Mouse (Mus musculus) thymus, postnatal 10 days (tissue): ENCODE results near the gene Prkrip1.
A peak's percentile ranks its signal among the peaks of the same experiment; 100 is the strongest.
"Not testable (repeated sequence)": the region's sequence is repeated elsewhere in the genome, so short reads cannot be mapped to it uniquely, and the experiment has no call there.

Source experiments
- DNase-seq, 2 experiments: peaks; one replicate each; pipeline ENCODE4 v3.0.0; 2021; ENCODE audit warnings: low spot score in 2 of 2

Gene Prkrip1

GRCm38 (mm10) chr5:136211341-136212102 lies 12.8 kb upstream of the Prkrip1 start:
- not testable (repeated sequence) for DNase-seq

GRCm38 (mm10) chr5:136210549-136210948 lies 11.8 kb upstream of the Prkrip1 start:
- no peak for DNase-seq

GRCm38 (mm10) chr5:136201832-136202231 lies 3.1 kb upstream of the Prkrip1 start:
- DNase-seq = peak in 1 of 2 experiments; percentile 51

DNA sequence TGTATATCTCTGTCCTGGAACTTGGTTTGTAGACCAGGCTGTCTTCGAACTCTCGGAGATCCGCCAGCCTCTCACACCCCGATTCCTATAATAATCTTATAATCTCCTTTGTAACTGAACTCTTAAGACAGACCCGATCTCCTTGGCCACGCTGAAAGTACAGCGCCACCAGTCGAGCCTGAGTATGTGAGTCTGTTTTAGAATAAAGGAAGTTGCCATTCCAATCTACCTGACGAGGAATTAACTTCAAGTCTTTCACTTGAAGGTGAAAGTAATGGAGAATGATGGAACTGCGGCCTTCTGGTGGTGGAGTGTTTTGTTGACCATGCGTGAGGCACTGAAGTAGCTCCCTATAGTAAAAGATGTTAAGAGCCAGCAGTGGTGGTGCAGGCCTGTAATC lies 763 bp upstream of the Prkrip1 start:
- DNase-seq = no peak

DNA sequence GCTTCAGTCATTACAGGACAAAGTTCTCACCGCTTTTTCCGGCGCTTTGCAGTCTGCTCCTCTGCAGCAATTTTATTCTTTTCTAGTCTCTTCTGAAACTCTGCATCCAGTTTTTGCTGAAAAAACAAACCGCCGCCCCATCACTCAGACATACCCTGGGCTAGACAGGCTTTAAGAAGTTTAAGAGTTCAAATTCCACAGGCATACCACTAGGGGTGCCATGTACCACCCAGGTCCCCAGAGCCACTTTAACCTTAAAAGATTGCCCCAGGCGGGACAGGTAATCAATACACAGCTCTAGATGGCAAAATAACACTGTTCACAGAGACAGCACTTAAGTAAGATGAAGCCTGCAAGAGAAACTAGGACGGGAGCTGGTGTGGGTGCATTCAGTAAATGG lies 6.9 kb downstream of the Prkrip1 start:
- DNase-seq = no peak

DNA sequence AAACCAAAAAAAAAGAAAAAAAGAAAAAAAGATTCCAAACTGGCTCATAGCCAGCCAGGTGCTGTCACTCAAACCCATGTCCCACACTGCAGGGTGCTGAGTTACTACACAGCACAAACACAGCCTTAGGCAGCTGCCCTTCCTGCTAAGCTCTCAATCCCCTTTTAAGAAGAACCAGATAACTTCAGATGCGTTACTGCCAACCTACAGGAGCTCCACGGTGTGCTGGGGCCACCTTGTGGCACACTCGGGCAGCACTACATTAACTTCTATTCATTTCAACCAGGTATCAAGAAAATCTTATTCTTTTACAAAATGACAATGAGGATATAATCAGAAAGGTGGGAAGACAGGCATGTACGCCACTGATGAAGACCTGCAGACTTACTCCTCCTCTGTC lies 12.0 kb downstream of the Prkrip1 start:
- peak; percentile 56 to 70 for DNase-seq

GRCm38 (mm10) chr5:136183766-136184165 lies 15.0 kb downstream of the Prkrip1 start:
- no peak for DNase-seq

DNA sequence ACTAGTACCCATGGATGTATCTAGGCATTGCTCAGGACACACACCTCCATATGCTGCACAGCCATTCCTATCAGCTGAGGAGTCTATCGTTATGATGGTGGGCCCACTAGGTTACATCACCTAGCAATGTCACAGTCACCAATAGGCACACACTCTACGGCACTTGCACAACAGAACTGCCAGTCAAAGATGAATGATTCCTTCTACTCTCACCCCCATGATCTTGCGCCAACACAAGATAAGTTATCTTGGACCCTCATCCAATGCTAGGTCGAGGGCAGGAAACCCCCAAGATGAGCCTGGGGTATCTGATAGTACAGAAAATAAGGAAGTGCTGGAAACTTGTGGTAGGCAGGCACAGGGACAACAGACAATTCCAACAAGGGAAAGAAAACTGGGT lies 15.9 kb downstream of the Prkrip1 start:
- no peak for DNase-seq

GRCm38 (mm10) chr5:136182049-136182448 lies 16.7 kb downstream of the Prkrip1 start:
- no peak for DNase-seq

DNA sequence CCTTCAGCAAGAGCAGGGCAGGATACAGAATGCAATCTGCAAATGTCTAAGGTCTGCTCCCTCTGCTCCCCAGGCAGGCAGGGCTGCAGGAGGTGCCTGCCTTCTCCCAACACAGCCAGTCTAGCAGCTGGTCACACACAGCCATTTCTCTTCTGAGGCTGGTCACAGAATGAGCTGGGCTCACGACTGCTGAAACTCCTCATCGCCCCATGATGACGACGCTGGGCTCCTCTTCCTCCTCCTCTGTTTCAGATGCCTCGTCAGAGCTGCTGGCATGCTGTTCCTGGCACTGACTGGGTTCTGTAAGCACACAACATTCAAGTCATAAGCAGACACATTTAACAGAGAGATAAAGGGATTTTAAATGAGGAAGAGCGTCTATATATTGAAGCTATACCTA lies 17.6 kb downstream of the Prkrip1 start:
- no peak for DNase-seq

- DNase-seq = no peak
Measured at GRCm38 (mm10) chr5:136179594-136179993, 19.2 kb downstream of the Prkrip1 start.

GRCm38 (mm10) chr5:136173606-136174463 lies 24.9 kb downstream of the Prkrip1 start:
- DNase-seq = peak; percentile 54 to 55

DNA sequence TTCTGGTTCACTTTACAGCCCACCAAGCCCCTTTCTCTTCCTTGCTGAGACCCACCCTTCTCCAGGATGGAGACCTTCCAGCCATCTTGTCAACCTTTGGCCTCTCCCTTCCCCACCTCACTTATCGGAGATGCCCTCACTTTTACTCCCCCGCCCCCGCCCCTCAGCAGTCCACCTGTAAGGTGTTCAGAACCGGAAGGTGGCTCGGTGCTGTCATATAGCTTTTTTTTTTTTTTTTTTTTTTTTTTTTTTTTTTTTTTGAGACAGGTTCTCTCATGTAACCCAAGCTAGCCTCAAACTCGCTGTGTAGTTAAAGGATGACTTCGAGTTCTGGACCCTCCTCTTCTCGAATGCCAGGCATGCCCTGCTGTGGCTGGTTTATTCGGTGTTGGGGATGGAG lies 25.8 kb downstream of the Prkrip1 start:
- no peak for DNase-seq

DNA sequence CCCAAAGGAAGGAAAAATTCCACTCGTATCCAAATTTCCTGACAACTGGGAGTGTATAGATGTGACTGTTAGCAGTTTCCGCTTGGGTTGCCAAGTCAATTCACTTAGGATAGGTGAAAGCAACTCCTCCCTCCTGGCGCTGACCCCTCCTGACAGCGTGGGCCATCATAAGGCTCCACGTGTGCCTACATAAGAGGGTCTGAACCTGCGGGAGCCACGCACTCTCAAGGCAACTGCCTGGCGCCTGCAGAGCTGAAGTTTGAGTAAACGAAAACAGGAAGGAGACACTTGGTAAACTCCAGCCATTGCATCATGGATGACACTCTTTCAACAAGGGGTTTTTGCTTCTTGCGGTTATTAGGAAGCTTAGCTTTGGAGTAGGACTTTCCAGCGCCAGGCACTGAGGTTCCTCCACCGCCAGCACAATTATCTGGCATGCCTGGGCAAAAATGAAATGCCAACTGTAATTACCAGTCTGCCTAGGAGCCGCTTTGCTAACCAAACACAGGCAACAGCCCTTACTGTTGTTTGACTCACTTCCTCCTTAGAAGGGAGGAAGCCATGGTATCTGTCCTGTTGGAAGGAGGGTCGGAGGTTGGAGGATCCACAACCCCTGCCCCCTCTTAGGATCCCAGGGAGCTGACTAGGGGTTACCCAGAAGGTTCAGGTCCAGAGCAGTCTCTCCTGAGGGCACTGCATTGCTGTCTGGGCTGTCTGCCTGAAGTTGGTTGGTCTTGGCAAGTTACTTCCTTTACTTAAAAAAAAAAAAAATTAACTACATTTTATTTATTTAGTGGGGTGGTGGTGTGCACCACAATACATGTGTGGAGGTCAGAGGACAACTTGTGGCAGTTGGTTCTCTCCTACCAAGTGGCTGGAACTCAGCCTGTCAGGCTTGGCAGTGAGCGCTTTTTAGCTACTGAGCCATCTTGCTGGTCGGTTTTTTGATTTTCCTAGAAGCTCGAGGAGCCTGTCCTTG lies 27.1 kb downstream of the Prkrip1 start:
- no peak for DNase-seq

GRCm38 (mm10) chr5:136170512-136171362 lies 28.0 kb downstream of the Prkrip1 start, which contains the start of gene Orai2:
Gene Orai2 (minus strand): TSS chr5:136170713.
- DNase-seq = peak; percentile 90

GRCm38 (mm10) chr5:136169626-136170511 lies 28.9 kb downstream of the Prkrip1 start:
- peak; percentile 68 to 71 for DNase-seq

DNA sequence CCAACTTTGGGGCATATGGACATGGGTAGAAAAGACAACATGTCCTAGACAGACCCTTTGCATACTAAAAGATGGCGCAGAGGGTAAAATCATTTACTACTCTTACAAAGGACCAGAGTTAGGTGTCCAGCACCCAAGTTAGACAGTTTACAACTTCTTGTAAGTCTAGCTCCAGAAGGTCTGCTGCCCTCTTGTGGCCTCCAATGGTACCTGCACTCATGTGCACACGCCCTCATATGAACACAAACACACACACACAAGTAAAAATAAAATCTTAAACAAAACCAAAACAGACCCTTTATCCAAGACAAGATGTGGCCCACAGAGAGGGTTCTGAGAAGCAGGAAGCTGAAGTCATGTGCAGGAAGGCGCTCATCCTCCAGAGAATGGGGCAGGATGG lies 30.7 kb downstream of the Prkrip1 start:
- no peak for DNase-seq

DNA sequence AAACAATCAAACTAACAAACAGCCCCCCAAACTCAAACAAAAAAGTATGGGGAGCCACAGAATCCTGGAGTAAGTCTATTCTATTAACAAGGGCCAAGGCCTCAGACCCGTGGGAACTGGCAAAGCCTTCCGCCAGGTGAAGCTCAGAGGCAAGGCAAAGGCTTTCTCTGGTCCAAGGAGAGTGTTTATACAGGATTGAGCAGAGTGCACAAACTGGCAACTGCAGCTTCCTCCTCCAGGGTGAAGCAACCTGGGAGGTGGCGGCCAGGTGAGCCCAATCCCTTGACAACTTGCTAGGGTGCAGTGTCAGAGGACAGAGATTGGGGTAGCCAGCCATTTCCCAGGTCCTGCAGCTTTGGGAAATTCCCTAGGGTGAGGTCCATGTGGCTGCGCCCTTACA lies 31.5 kb downstream of the Prkrip1 start:
- DNase-seq = no peak

DNA sequence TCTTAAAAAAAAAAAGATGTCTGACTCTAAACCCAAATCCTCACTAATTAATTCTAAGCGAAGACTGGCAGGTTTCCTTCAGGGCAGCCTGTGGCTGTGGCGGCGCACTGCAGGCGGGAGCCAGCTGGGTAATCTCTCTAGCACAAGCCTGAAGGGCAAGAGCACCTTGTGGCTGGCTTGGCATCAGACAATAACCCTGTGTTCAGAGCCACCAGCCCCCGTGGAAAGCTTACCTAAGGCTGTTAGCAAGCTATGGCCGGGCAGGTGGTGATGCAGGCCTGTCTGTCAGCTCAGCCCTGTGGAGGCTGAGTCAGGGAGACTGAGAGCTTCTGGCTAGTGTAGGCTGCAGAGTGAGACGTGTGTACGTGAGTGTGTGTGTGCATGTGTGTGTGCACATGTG lies 33.5 kb downstream of the Prkrip1 start:
- DNase-seq = no peak
